Mouse (Mus musculus): ENCODE results near the gene Smarcc1.
"Not testable (repeated sequence)": the region's sequence is repeated elsewhere in the genome, so short reads cannot be mapped to it uniquely, and the experiment has no call there.

Smarcc1 gene

GRCm38 (mm10) chr9:110132201-110132605 is 14.7 kb downstream of the Smarcc1 start:
- DNase-seq: no peak

- no peak for DNase-seq
These were observed 15.4 kb downstream of the Smarcc1 start for GRCm38 (mm10) chr9:110132921-110133320.

GRCm38 (mm10) chr9:110134176-110134575 is 16.7 kb downstream of the Smarcc1 start:
- no peak for DNase-seq

- no peak for DNase-seq
These were observed 21.6 kb downstream of the Smarcc1 start for GRCm38 (mm10) chr9:110139119-110139518.

- no peak for DNase-seq
These were observed 24.6 kb downstream of the Smarcc1 start for GRCm38 (mm10) chr9:110142097-110142496.

- DNase-seq: no peak
These were observed 31.1 kb downstream of the Smarcc1 start for GRCm38 (mm10) chr9:110148598-110148997.

- DNase-seq: no peak
These were observed 41.5 kb downstream of the Smarcc1 start for GRCm38 (mm10) chr9:110159036-110159435.

GRCm38 (mm10) chr9:110160486-110160885 is 43.0 kb downstream of the Smarcc1 start:
- not testable (repeated sequence) for DNase-seq

GRCm38 (mm10) chr9:110162441-110162840 is 44.9 kb downstream of the Smarcc1 start:
- no peak for DNase-seq

- no peak for DNase-seq
These were observed 45.6 kb downstream of the Smarcc1 start for GRCm38 (mm10) chr9:110163071-110163470.

- DNase-seq: no peak
These were observed 53.4 kb downstream of the Smarcc1 start for GRCm38 (mm10) chr9:110170858-110171257.

GRCm38 (mm10) chr9:110199870-110200269 is 82.4 kb downstream of the Smarcc1 start:
- no peak for DNase-seq

GRCm38 (mm10) chr9:110205526-110206404 is 88.3 kb downstream of the Smarcc1 start:
- no peak for DNase-seq

GRCm38 (mm10) chr9:110206437-110206836 is 88.9 kb downstream of the Smarcc1 start:
- no peak for DNase-seq

- no peak for DNase-seq
These were observed 90.8 kb downstream of the Smarcc1 start for GRCm38 (mm10) chr9:110208265-110208664.

- no peak for DNase-seq
These were observed 91.5 kb downstream of the Smarcc1 start for GRCm38 (mm10) chr9:110208967-110209366.

GRCm38 (mm10) chr9:110224273-110224672 is 106.8 kb downstream of the Smarcc1 start:
- DNase-seq: no peak

GRCm38 (mm10) chr9:110226191-110226590 is 108.7 kb downstream of the Smarcc1 start:
- DNase-seq: no peak

- DNase-seq: no peak
These were observed 111.2 kb downstream of the Smarcc1 start for GRCm38 (mm10) chr9:110228671-110229070.

GRCm38 (mm10) chr9:110229112-110229511 is 111.6 kb downstream of the Smarcc1 start:
- DNase-seq: no peak

GRCm38 (mm10) chr9:110229566-110230248 is 112.2 kb downstream of the Smarcc1 start:
- DNase-seq: no peak

- no peak for DNase-seq
These were observed 113.0 kb downstream of the Smarcc1 start for GRCm38 (mm10) chr9:110230395-110231071.

- no peak for DNase-seq
These were observed 117.5 kb downstream of the Smarcc1 start for GRCm38 (mm10) chr9:110234962-110235361.
